Mouse (Mus musculus) forebrain, embryonic 14.5 days (tissue): ENCODE results near the gene Gnb3. TPM values are rescaled to one million over a fixed set of nuclear protein-coding genes. Genes with fewer than 3 reads are reported as not detected.

Experiments
- ATAC-seq: fragments of 200-750 bp; cut with Nextera tagmentation; 2 replicates; pipeline ENCODE4 v1.8.0; 2017; ENCODE audit warnings: mild to moderate bottlenecking, moderate library complexity
- DNase-seq: peaks from one replicate; pipeline ENCODE4 v3.0.0-alpha.2; 2015; ENCODE audit warnings: low spot score
- H3K27ac ChIP-seq: fragments of 300-500 bp; sonication (generic); 2 replicates; pipeline ENCODE4 v1.5.1; 2014; ENCODE audit warnings: low read depth, mild to moderate bottlenecking, control low read depth, low read length, moderate library complexity
- H3K27me3 ChIP-seq: fragments of 300-500 bp; sonication (generic); replicated peaks from 2 replicates; pipeline ENCODE4 v1.6.1; 2014; ENCODE audit warnings: low read length, control low read depth, mixed read lengths; ENCODE audit not compliant: control insufficient read depth, insufficient read depth
- H3K36me3 ChIP-seq: fragments of 300-500 bp; sonication (generic); 2 replicates; pipeline ENCODE4 v1.6.1; 2014; ENCODE audit warnings: low read length, control low read depth; ENCODE audit not compliant: control insufficient read depth, insufficient read depth
- H3K4me1 ChIP-seq: fragments of 300-500 bp; sonication (generic); 2 replicates; pipeline ENCODE4 v1.6.1; 2014; ENCODE audit warnings: antibody characterized with exemption, low read length, control low read depth; ENCODE audit not compliant: control insufficient read depth, insufficient read depth
- H3K4me2 ChIP-seq: fragments of 300-500 bp; sonication (generic); 2 replicates; pipeline ENCODE4 v1.6.1; 2014; ENCODE audit warnings: mild to moderate bottlenecking, control low read depth, low read length
- H3K4me3 ChIP-seq: fragments of 300-500 bp; sonication (generic); 2 replicates; pipeline ENCODE4 v1.5.1; 2014; ENCODE audit warnings: low read depth, low read length, control low read depth
- H3K9ac ChIP-seq: fragments of 300-500 bp; sonication (generic); 2 replicates; pipeline ENCODE4 v1.6.1; 2014; ENCODE audit warnings: mild to moderate bottlenecking, low read length, control low read depth, moderate library complexity
- H3K9me3 ChIP-seq: fragments of 300-500 bp; sonication (generic); replicated peaks from 2 replicates; pipeline ENCODE4 v1.6.1; 2016; ENCODE audit warnings: low read length, control low read depth, mixed read lengths; ENCODE audit not compliant: control insufficient read depth
- WGBS: fragments of 180-500 bp; shearing (Covaris S2); extraction: QIAGEN DNeasy Blood & Tissue Kit; methylation state at CpG from one replicate; pipeline ENCODE4 v1.1.7; 2014; 5-methylcytosine and 5-hydroxymethylcytosine counted together
- polyA plus RNA-seq: library from polyadenylated mRNA; unstranded; fragments of >200 nt; fragmentation: Nextera tagmentation; extraction: Ambion mirVana; gene quantifications from 2 replicates; pipeline ENCODE4 v1.2.1, GENCODE M21; 2014

Gene Gnb3
- polyA plus RNA-seq, 1 experiment from 2014 or later, result 0.89 TPM

DNA sequence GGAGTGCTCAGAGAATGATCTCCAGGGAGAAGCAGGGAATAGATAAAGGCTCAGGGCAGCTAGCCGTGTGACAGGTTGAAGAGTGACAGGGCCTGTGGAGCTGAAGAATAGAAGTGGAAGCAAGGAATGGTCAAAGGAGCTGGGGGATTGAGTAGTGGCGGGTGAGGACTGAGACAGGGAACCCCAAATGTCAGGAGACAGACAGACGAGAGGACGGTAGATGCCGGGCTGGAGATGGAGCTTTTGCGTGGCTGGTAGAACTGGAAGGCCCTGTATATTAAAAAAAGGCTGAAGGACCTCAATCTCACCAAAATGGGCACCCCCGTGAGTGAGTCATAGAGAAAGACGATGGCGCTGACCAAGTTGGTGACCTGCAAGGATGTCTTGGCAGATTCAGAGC lies 20.4 kb upstream of the Gnb3 start:
- 77% methylated on average over 9 of the region's 9 CpGs for WGBS
- peaks cover 33% of the 10 kb centered on the region for H3K4me1 ChIP-seq

DNA sequence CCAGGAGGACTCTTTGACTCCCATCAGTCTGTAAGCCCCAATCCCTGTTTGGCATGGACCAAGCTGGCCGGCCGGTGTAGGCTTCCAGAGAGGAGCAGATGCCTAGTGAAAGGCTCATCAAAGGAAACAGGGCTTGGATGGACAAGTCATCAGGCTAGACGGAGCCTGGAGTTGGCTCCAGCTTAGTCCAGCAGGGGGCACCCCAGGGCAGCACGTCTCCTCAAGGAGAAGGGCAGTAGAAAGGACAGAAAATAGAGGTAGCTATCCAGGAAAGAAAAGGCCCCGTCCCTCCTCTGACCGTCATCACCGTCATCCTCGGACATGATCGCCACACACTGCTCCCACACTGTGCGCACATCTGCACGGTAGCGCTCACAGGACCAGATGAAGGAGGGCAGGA lies 19.6 kb upstream of the Gnb3 start:
- Histone ChIP-seq H3K27me3 (no peaks in the 10 kb centered on the region), H3K9ac (peak overlapping the region; percentile 47), H3K4me1 (peaks cover 31% of the 10 kb centered on the region), H3K4me2 (peak overlapping the region; percentile 31), H3K4me3 (no peak overlapping the region), H3K9me3 (no peaks in the 10 kb centered on the region), H3K36me3 (0 out of 2 replicates have a peak, but pooled peaks cover 12% of the 10 kb centered on the region), H3K27ac (peak overlapping the region; percentile 58; the same call in 1 of the 2 replicates)
- ATAC-seq, result 0 out of 2 replicates have a peak, but pooled peaks have one; percentile 2
- DNase-seq, result peak; percentile 83
- WGBS, result 10% methylated on average over 12 of the region's 12 CpGs

More for the DNA sequence above, 20.4 kb upstream of the Gnb3 start:
- Histone ChIP-seq H3K27me3 (no peaks in the 10 kb centered on the region), H3K27ac (no peak overlapping the region), H3K9ac (peak overlapping the region; percentile 47), H3K36me3 (0 out of 2 replicates have a peak, but pooled peaks cover 10% of the 10 kb centered on the region), H3K9me3 (no peaks in the 10 kb centered on the region), H3K4me2 (no peak overlapping the region; the same call in 1 of the 2 replicates), H3K4me3 (no peak overlapping the region)
- DNase-seq (no peak), ATAC-seq (no peak)

DNA sequence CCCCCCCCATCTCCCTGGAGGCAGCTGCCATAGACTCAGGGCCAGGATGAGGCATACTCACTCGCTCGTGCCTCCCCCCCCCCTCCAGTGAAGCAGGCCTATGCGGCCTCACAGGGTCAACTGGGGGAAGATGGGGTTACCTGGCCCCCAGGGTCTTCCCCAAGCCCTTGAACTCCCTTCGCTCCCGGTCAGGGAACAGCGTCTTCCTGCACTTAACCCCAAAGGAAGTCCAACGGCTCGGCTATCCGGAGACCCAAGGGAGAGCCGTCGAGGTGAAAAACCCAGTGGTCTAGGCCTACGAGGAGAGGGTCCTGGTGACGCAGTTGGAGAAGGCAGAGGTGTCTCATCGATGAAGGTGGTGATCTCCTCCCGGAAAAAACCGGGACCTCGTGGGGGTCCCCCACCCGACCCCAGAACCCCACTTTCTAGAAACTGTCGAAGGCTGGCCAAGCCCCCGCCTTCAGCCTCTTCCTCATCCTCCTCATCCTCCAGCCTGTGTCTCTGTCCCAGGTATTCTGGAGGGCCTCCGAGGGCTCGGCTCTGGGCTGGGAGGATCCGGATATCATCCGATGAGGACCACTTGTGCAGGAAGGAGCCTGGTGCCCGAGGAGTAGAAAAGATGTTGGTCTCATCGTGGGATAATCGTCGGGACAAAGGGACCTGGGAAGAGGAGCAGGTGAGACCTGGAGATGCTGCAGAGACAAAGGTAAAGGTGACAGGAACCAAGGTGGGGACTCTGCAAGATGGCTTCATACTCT lies 18.7 kb upstream of the Gnb3 start:
- no peak overlapping the region for H3K27ac ChIP-seq
- H3K4me3 ChIP-seq, result no peak overlapping the region
- H3K36me3 ChIP-seq, result peaks cover 17% of the 10 kb centered on the region
- peak overlapping the region; percentile 93; the same call in 1 of the 2 replicates for H3K9ac ChIP-seq
- H3K27me3 ChIP-seq, result no peaks in the 10 kb centered on the region
- H3K4me2 ChIP-seq, result 0 out of 2 replicates have a peak overlapping the region, but pooled peaks have one; percentile 78
- H3K9me3 ChIP-seq, result no peaks in the 10 kb centered on the region
- H3K4me1 ChIP-seq, result peaks cover 28% of the 10 kb centered on the region
- WGBS, result 79% methylated on average over 28 of the region's 28 CpGs
- ATAC-seq (no peak), DNase-seq (no peak)

DNA sequence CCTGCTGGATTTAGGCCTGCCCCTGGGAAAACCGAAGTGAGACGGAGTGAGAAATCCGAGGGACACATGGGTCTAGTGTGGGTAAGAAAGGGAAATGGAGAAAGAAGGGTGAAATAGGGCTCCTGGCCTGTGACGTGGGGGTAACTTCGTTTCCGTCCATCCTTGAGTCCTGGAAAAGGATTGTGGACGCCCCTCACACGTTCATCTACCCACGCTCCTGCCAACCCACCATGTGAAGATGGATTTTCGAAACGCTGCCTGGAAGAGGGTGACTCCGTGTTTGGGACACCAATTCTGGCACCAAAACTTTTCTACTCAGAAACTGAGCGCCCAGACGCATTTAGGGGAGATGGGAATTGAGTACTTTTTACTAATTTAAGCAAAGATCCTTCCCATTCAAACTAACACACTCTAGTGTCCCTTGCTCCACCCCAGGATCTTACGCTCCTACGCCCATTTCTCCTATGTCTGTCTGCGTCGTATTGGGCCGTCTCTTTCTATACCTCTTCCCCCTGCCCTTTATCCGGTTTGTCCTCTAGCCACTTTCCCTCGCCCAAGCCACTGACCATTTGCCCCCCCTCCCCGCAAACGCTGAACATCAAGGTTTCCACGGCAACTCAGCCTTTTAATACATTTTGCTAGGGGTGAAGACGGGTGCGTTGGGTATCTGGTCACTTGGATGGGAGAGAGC lies 17.9 kb upstream of the Gnb3 start:
- ATAC-seq (no peak), DNase-seq (no peak)
- no peaks in the 10 kb centered on the region for H3K9me3 ChIP-seq
- WGBS, result 28% methylated on average over 26 of the region's 26 CpGs
- H3K4me3 ChIP-seq, result peak overlapping the region; percentile 75
- H3K9ac ChIP-seq, result peak overlapping the region; percentile 93
- H3K4me2 ChIP-seq, result peak overlapping the region; percentile 78
- peaks cover 23% of the 10 kb centered on the region for H3K36me3 ChIP-seq
- no peaks in the 10 kb centered on the region for H3K27me3 ChIP-seq
- H3K27ac ChIP-seq, result peak overlapping the region; percentile 98; the same call in 1 of the 2 replicates
- peaks cover 28% of the 10 kb centered on the region for H3K4me1 ChIP-seq

DNA sequence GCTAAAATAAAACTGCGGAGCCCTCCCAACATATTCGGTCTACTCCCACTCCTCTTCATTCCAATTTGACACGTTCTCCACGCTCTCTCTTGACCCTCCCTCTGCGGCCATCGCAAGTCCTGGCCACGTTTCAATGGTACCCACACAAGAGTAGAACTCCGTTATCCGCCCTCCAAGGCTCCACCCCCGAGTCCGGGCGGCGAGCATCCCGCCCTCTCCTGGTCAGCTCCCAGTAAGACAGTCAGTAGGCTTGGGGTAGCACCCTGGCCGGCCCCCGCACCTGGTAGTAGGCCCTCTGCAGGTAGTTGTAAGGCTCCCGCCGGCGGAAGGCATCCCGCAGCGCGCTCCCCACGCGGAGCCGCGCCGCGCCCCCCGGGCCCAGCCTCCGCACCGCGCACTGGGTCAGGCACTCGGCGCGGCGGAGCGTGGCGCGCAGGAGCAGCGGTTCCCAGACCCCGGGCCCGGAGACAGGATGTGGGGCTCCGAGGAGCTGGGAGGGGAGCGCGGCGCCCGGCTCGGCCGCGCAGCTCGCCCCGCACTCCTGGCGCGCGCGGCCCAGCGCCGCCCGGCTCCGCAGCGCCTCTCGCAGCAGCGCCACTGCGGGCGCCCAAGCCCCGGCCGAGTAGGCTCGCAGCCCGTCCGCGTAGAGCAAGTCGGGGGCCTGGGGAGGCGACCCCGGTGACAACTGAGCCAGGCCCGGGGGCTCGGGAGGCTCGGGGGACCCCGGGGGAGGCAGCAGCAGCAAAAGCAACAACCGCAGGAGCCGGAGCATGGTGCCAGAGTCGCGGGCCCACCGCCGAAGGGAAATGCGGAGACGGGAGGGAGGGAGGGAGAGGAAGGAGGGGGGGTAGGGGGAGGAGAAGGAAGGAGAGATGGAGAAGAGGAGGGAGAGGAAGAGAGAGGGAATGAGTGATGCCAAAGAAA lies 17.1 kb upstream of the Gnb3 start, which contains the start of gene P3h3:
P3h3 (minus strand) TSS at position 837 of the 924 bp plus-strand sequence.
- Histone ChIP-seq H3K9me3 (no peaks in the 10 kb centered on the region), H3K4me1 (peaks cover 21% of the 10 kb centered on the region), H3K27me3 (no peaks in the 10 kb centered on the region), H3K36me3 (peaks cover 31% of the 10 kb centered on the region), H3K4me3 (peak within 1 kb of the TSS; percentile 75), H3K4me2 (peak within 1 kb of the TSS; percentile 78), H3K9ac (peak within 1 kb of the TSS; percentile 93), H3K27ac (peak within 1 kb of the TSS; percentile 98)
- WGBS, result under 1% methylated on average over 85 of the region's 86 CpGs
- ATAC-seq, result peak; percentile 87
- DNase-seq, result peak; percentile 90

DNA sequence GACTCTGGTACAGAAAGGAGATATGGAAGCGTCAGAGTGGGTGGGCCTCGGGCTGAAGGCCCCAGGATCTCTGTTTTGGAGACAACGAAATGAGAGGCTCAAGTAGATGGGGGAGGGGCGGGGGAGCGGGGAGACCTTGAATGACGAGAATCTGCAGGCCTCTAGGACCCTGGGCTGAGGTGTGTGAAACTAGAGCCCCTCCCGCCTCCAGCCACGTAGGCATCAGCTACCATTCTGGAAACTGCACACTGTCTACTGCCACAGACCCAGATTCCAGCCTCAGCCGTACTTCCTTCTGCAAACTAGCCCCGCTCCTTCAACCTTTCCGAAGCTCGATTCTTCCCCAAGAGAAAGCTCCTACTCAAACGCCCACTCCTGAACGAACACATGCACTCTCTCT lies 16.2 kb upstream of the Gnb3 start:
- peak overlapping the region; percentile 78 for H3K4me2 ChIP-seq
- peak overlapping the region; percentile 75 for H3K4me3 ChIP-seq
- H3K36me3 ChIP-seq, result peaks cover 34% of the 10 kb centered on the region
- H3K9me3 ChIP-seq, result no peaks in the 10 kb centered on the region
- 3% methylated on average over 14 of the region's 14 CpGs for WGBS
- ATAC-seq, result peak; percentile 55
- peak overlapping the region; percentile 98 for H3K27ac ChIP-seq
- H3K9ac ChIP-seq, result peak overlapping the region; percentile 93
- no peaks in the 10 kb centered on the region for H3K27me3 ChIP-seq
- DNase-seq, result peak; percentile 74
- H3K4me1 ChIP-seq, result peaks cover 20% of the 10 kb centered on the region

DNA sequence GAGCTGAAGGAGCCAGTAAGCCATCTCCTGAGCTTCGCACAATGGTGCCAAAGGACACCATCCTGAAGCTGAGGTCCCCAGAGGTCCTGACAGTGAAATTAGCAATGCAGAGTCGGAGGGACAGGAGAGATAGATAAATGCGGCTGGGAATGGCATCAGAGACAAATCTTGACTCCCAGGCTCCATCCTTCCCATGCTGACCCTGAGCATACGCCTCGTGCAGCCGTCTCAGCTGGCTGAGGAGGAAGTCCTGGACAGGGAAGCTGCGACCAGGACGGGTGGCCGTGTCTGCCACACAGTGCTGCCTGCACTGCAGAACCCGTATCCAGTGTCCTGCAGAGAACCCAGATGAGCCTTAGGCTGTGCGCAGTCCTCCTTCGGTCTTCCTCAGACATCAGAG lies 14.6 kb upstream of the Gnb3 start:
- Histone ChIP-seq H3K4me3 (no peak overlapping the region), H3K36me3 (peaks cover 34% of the 10 kb centered on the region), H3K27me3 (no peaks in the 10 kb centered on the region), H3K9me3 (no peaks in the 10 kb centered on the region), H3K4me1 (peaks cover 15% of the 10 kb centered on the region), H3K27ac (no peak overlapping the region), H3K4me2 (no peak overlapping the region), H3K9ac (no peak overlapping the region)
- no peak for ATAC-seq
- whole genome bisulfite sequencing, result 79% methylated on average over 12 of the region's 12 CpGs
- no peak for DNase-seq

DNA sequence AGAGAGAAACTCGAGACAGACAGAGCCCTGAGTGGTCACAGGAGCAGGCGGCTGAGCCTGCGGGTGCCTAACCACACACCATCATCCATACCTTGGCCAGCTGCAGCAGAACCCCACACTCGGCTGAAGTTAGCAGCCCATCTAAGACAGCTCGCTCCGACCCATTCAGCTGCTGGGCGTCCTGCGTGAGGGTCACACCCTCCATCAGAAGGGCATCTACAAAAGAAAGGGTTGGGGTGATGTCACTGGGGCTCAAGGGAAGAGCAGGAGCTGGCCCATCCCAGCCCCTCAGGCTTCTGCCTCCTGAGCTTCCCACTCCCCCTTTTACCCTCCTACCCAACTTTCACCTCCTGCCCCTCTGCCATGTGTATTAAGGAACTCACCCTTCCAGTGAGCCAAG lies 10.5 kb upstream of the Gnb3 start:
- WGBS, result 54% methylated on average over 8 of the region's 8 CpGs
- Histone ChIP-seq H3K27ac (no peak overlapping the region), H3K27me3 (no peaks in the 10 kb centered on the region), H3K36me3 (peaks cover 33% of the 10 kb centered on the region), H3K9me3 (no peaks in the 10 kb centered on the region), H3K4me2 (no peak overlapping the region), H3K9ac (no peak overlapping the region), H3K4me3 (no peak overlapping the region), H3K4me1 (no peaks in the 10 kb centered on the region)
- no peak for ATAC-seq
- no peak for DNase-seq
